Mouse (Mus musculus): Measurements from ENCODE around the gene Abat.

Abat gene

DNA sequence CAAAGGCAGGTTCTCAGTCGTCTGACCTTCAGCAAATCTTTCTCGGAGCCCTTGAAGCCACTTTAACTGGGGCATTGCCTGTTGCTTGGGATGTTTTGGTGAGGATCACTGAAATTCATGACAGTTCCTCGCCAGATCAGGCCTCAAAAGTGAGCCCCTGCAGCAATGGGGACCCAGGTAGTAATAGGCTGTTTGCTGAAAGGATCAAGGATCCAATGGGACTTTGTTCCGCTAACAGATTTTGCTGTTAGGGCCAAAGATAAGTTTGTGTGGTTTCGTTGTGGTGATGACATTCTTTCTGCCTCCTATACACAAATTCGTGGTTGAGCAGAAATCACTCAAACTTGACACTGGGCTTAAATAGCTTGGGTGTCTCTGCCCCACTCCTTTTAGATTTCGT, 124.9 kb downstream of the Abat start:
- no peak for DNase-seq

DNA sequence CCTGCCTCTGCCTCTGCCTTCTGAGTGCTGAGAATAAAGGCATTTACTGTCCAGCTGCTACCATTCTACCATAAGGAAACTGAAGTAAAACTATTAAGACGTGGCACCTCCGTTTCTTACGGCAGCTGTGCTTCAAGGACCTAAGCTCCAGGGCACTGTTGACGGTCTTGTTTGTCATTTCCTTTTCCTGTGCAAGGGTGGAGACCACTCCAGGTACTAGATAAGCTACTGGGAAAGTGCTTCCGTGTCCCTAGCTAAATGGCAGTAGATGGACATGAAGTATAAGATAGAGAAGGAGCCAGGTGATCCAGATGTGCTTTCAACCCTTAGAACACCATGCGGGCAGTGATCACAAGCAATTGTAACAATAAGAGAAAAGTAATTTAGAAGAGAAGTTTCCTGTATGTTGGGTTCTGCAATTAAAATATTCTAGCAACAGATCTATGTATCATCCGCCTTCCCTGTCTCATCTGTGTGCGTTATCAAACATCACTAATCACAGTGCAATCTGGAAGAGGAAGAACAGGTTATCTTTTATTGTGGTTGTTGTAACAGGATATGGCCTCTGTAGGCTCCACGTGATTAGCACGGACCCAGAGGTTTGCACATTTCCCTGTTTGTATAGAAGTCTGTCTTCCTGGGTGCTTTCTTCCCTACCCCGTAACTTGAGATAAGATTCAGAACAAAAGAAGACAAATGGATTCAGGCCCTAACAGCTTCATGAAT, 126.4 kb downstream of the Abat start:
- no peak for DNase-seq

DNA sequence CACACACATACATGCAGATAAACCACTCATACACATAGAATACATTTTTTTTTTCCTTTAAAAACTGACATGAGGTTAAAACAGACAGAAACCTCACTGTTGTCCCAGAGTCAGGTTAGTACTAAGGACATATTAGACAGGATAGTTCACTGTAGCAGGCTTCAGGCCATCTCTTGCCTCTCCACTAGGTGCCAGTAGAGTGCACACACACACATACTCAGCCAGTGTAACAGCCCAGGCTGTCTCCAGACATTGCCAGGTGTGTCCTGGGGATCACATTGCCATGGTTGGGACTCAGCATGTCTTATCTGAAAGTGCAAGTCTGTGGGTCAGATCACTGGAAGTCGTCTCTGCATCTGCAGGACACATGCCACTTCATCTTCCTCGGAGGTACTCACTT, 130.6 kb downstream of the Abat start:
- peak; percentile 89 for DNase-seq

DNA sequence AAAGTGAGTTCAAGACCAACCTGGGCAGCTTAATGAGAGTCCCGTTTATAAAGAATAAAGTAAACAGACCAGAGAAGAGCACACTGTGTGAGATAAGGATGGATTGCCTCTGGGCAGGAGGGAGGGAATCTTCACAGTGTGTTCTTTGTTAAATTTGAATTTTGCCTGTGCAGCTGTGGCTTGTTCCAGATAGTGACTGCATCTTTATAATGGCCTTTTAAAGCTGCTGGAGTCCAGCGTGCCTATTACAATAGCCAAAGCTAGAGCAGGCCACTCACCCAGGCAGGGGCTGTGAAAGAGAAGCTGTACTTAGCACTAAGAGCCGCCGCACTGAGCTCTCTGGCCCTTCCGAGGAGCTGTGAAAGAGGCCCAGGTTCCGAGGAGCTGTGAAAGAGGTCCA, 132.3 kb downstream of the Abat start:
- DNase-seq: no peak

DNA sequence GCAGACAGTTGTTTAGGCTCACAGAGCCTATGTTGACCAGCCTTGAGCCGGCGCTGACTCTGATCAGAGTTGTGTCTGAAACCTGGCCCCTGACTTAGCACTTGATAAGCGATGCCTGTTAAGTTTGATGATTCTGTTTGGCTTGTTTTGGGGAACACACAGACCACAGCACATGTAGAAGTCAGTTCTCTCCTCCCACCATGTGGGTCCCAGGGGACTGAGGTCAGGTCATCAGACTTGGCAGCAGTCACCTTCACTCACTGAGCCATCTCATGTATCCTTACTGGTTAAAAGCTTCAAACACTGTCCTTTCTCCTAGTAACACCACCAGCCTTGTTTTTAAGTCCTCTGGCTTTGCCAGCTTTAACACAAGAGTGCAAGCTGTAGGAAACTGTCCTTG, 136.8 kb downstream of the Abat start:
- DNase-seq: no peak

DNA sequence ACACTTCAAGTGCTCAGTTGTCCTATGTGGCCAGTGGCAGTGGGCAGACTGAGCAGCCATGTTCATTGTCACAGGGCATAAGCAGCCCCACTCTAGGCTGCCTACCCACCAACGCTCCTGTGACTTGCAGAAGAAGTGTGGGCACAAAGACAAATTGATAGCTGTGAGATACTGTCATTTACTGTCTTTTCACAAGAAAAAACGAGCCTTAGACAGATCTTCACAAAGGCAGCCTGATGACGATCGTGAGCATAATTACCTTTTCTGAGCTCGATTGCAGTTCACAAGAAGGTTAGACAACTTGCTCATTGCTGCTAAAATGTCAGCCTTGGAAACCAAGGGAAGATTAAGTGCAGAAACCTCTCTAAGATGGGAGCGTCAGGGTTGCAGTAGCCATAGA, 141.9 kb downstream of the Abat start:
- no peak for DNase-seq

DNA sequence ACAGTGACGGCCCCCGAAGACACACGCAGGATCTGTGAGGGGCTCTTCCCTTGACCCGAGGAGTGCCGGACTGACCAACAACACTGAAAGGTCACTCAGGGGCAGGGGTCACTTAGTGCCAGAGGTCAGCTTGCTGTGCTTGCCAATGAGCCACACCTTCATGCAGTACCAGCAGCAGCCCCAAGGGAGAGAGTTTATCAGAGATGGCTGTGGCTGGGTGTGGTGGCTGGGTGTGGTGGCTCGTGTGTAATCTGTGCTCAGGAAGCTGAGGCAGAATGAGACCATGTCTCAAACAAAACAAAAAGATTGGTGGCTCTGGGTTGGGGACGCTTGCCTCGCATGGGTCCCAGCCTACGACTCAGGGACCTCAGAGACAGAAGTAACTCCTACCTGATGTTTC, 142.4 kb downstream of the Abat start:
- peak; percentile 90 for DNase-seq

DNA sequence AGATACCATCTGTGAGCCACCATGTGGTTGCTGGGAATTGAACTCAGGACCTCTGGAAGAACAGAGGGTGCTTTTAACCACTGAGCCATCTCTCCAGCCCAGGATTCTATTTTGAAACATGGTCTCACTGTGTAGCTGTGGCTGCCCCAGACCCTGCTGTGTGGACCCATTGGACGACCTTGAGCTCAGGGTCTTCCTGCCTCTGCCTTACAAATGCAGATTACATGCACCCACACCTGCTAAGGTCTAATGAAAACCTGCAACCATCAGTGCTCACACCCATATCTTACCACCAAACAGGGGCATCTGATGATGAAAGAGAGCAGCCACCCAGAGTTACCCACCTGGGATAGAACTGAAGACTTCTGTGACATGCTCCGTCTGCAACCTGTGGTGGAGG, 143.0 kb downstream of the Abat start:
- no peak for DNase-seq

DNA sequence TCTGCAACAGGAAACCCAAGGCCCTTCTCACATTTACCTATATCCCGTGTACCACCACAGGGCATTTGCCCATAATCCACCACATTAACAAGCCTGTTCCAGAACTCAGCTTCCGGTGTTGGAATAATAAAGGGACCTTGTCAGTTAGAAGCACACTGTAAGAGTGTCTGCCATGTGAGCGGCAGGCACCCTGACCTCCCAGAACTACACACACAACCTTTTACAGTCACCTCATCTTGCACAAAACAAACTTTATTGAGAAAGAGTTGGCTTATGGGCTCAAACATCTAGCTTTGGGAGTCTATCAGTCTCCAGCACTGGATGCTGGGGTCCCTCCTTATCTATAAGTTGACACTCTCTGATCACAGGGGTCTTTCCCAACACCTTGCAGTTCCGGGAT, 145.1 kb downstream of the Abat start:
- DNase-seq: no peak

DNA sequence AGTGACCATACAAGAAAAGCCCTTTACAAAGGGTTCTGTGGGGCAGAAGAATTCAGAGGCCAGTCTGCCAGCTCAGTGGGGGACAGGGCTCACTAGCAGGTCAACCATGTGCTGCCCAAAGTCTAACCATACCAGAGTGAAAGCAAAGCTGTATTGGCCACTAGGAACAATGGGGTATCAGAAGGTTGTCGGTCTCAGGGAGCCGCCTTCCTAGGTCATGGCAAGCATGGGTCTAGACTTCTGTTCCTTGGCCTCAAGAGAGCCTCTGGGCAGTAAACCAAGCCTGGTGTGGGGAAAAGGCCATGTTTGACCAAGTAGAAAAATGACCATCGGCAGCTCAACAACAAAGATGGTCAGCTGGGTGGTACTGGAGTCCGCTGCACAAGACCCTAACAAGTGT, 145.5 kb downstream of the Abat start:
- DNase-seq: no peak

DNA sequence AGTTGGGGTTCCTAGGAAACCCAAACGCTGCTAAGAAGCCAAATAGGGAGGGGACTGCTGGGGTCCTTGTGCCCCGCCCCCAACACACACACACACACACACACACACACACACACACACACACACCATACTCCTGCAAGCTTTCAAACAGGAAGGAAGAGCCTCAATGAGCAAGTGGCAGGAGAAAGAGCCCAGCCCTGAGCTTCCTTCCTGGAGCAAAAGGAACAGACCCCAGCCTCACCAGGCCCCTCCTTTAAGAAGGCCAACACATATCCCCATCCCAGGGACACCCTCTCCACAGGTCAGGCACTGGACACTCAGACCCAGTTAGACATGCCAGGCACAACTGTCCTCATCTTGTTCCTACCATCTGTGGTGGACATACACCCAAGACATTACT, 149.8 kb downstream of the Abat start:
- DNase-seq: no peak

DNA sequence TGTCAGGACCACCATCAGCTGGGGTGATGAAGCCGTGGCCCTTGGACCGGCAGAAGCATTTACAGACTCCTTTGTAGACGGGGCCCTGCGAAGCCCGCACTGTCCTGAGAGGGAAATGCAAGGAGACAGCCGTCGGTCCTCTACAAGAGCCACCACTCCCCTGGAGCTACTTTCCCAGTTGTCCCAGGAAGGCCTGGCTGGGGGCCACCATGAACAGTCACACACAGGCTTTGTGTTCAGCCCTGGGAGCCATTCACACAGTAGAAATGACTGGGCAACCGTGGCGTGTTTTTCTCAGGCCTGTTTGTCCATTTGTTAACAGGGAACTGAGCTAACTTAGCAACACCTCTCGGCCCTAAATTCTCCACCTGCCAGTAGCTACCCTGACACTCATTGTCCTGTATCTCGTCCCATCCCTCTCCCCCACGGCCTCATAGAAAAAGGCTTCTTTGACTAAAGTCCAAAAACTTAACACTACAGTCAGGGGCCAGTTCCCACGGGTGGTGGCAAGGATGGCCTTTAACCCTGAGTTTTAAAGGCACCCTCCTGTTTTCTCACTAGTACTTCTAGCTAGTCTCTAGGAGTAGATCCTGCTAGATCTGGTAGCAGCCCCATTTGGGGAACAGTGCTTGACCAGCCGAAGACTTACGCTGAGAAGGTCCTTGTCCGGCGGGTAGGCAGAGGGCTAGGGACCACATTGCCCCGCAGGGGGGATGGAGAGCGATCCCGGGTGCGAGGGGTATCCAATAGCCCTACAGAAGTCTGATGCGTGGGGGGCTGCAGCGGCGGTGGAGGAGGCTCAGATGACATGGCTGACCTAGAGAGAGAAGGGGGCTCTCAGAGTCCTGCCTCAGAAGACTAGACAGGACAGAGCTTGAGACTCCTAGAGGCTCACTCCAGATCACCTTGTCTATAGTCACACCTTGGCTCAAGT, 150.6 kb downstream of the Abat start:
- peak; percentile 95 for DNase-seq

DNA sequence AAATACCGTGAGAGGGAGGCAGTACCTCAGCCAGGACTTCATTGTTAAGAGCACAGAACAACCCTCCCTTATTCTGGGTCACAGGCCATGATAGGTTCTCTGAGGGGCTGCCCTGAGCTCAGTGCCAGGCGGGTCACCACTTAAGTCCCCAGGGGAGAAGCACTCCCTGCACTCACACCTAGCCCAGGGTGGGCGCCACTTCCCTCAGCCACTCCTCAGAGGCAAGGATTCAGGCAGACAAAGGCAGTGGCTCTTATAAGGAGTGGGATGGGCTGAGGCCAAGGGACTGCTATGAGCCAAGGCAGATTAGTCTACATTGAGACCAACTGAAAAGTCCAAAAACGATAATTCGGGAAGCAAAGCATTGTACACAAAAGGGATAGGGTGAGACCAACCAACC, 152.1 kb downstream of the Abat start:
- DNase-seq: peak; percentile 93

DNA sequence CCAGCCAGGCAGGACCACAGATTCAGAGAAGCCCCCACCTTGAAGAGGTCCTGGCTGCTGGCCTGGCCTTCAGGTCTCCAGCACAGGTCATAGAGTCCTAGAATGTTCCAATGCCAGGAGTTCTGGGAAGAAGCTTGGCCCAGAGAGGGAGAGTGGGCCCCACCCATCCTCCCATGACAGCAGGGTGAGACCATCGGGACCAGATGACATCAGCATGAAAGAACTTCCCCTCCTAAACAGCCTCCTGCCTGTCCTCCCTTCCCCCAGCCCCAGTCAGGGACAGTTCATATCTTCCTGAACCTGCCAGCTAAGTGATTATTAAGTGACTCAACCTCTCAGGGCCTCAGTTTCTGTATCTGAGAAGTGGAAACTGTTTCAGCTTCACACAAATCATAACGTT, 153.2 kb downstream of the Abat start:
- peak; percentile 98 for DNase-seq

DNA sequence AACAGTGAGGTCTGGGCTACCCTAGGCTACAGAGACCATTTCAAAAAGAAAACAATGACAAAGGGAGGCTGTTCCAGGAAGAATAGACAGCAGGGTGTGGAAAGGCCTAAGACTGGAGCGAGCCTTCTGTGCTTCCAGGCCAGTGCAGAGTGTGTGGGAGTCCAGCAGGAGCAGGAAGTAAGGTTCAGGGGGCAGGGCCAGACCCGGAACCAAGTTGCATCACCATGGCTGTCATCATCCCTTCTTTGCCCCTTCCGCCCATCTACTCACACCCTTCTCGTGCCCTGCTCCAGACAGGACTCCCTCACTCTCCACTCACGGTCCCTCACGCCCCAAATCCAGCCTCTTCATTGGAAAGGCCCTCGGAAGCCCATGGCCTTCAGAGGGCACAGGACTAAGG, 154.0 kb downstream of the Abat start:
- peak; percentile 97 for DNase-seq

DNA sequence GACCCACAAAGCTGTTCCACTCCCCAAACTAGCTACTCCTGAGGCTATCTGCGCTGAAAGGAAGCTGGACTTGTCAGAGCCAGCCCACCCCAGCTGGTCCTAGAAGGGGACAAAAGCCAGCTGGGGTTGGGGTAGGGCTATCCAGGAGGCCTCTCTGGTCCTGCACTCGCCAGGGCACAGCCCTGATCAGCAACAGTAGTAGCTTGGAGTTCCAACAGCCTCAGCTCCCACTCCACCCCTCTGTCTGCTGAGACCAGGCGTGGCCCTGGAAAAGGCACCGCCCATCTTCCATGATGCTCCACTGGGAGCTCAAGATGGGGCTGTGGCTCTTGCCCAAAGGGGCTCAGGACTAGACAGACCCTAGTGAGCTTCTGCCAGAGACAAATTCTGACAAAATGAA, 154.6 kb downstream of the Abat start:
- DNase-seq: peak; percentile 97

DNA sequence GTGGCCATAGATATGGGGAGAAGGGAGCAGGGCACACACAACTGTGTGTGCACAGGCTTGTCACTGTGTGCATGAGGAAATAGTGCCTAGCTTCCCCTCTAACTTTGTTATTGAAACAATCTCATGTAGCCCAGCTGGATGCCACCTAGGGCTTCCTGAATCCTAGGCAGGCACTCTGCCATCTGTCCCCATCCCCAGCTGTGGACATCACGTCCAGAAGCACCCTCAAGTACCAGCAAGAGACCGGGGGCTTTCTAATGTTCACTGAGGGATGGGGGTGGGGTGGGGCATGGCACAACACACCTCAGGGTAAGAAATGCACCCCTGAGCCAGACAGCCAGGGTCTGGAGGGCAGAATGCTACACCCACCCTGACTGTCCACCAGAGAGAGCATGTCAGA, 155.2 kb downstream of the Abat start:
- DNase-seq: peak; percentile 92

DNA sequence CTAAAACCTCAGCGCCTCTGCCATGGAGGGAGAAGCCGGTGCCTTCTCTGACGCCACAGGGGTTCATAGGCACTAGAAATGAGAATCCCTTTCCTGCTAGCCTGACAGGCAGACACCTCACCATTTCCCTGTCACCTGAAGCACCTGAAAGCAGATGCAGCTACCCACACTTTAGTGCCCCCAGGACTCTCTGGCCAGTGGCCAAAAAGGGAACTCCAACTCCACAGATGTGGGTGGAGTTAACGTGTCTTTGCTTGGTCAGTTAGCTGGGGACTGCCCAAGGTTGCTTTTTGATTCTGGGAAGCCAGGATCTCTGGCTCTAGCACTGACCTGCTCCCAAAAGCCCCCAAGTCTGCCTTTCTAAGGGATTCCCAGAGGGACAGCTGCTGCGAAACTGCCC, 156.2 kb downstream of the Abat start:
- no peak for DNase-seq

DNA sequence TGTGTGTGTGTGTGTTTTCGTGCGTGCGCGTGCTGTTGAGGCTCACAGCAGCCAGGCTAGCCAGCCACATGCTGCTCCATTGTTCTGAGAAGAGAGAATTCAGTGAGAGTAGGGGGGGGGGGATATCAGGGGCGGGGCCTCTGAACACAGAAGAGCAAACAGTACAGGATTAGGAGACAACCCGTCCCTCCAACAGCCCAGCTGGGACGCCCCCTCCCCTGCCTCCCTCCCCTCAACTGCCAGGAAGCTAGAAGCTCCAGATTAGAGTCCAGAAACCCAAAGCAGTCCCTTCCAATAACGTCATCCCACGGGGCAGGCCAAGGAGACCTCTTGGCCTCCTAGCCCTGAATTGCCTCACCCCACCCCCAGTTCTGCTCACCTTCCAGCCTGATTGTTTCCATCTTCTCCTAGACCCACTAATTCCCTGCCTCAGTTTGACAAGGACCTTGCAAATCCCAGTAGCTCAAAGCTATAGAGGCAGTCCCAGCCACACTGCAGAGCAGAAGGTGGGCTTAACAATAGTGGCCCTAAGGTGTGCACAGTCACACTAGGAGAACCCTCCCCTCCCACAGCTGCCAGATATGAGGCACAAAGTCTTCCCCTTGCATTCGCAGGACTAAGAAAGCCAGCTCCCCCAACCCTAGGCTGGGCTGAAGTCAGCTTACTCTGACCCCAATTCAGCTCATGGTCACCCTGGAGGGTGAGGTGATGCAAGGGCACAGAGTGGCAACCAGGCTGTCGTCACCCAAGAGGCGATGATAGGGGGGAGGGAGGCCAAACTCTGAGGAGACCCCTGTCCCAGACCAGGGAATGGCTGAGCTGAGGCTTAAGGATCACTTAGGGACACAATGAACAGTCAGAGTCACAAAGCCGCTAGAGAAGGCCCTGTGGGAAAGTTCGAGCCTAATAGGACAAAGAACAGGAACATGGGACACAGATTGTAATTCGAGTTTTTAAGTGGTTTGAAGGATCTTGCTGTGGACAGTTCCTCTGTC, 157.1 kb downstream of the Abat start:
- DNase-seq: peak; percentile 92
